Comparison of ENCODE assay signal across 22 mouse cellular contexts in the genomic region with DNA sequence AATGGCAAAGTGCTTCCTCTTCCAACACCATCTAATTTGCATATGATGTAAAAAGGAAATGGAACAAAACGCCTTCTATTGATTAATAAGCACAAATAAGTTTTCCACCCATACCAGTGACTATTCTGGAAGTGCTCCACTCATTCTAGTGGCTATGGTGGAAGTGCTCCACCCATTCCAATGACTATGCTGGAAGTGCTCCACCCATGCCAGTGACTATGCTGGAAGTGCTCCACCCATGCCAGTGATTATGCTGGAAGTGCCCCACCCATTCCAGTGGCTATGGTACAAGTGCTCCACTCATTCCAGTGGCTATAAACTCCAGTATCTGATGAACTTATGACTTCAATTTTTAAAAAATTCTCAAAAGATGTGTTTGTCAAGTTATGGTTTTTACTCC.
"Had no signal": no experiment of that assay in that cellular context is flagged by ENCODE, and none has a peak within 500 bp of the region (broad histone marks: within the 10 kb centered on the region; RNA-seq: fewer than 3 reads in every experiment).

No protein-coding gene starts in this region.

- H3K4me3 ChIP-seq: kidney, embryonic 15.5 days; limb, embryonic 12.5 days; limb, embryonic 15.5 days; lung, embryonic 15.5 days; megakaryocyte, embryonic 14.5 days; midbrain, embryonic 10.5 days; midbrain, embryonic 13.5 days; myocyte; neural tube, embryonic 13.5 days; stomach, embryonic 15.5 days had no signal

- H3K4me2 ChIP-seq: kidney, embryonic 15.5 days; limb, embryonic 12.5 days; limb, embryonic 15.5 days; liver, embryonic 11.5 days; lung, embryonic 15.5 days; midbrain, embryonic 13.5 days; neural tube, embryonic 13.5 days; stomach, embryonic 15.5 days had no signal

- ATAC-seq: liver, postnatal 0 days; midbrain, embryonic 13.5 days; midbrain, embryonic 16.5 days had no signal

- H3K9ac ChIP-seq: kidney, embryonic 15.5 days; limb, embryonic 12.5 days; limb, embryonic 15.5 days; liver, embryonic 14.5 days; liver, postnatal 0 days; lung, embryonic 15.5 days; midbrain, embryonic 13.5 days; neural tube, embryonic 13.5 days; stomach, embryonic 15.5 days had no signal

- H3K9me3 ChIP-seq: kidney, embryonic 15.5 days; limb, embryonic 12.5 days; limb, embryonic 15.5 days; lung, embryonic 15.5 days; midbrain, embryonic 10.5 days; midbrain, embryonic 13.5 days; neural tube, embryonic 13.5 days; stomach, embryonic 15.5 days had no signal

- H3K4me1 ChIP-seq: lung, embryonic 15.5 days; megakaryocyte, embryonic 14.5 days; midbrain, embryonic 10.5 days; midbrain, embryonic 13.5 days; neural tube, embryonic 13.5 days; stomach, embryonic 15.5 days had no signal

- H3K27me3 ChIP-seq: kidney, embryonic 15.5 days; limb, embryonic 12.5 days; limb, embryonic 15.5 days; lung, embryonic 15.5 days; megakaryocyte, embryonic 14.5 days; midbrain, embryonic 13.5 days; neural tube, embryonic 13.5 days; stomach, embryonic 15.5 days had no signal

- H3K27ac ChIP-seq: kidney, embryonic 15.5 days; limb, embryonic 12.5 days; limb, embryonic 15.5 days; liver, embryonic 14.5 days; lung, embryonic 15.5 days; macrophage; midbrain, embryonic 10.5 days; midbrain, embryonic 13.5 days; neural tube, embryonic 13.5 days; stomach, embryonic 15.5 days had no signal

- H3K36me3 ChIP-seq: kidney, embryonic 15.5 days; limb, embryonic 12.5 days; limb, embryonic 15.5 days; lung, embryonic 15.5 days; midbrain, embryonic 10.5 days; midbrain, embryonic 13.5 days; neural tube, embryonic 13.5 days; stomach, embryonic 15.5 days had no signal

- DNase-seq: kidney, adult 18-20 months; kidney, postnatal 10 days; left cerebral cortex, postnatal 4 days; liver, postnatal 0 days; retina, postnatal 1 day; right cerebral cortex, postnatal 25 days; spleen, adult 18-20 months; thymus, postnatal 25 days had no signal
